Mouse (Mus musculus) lung, embryonic 14.5 days (tissue): ENCODE data around the gene Pbrm1. TPM values are rescaled to one million over a fixed set of nuclear protein-coding genes. Genes with fewer than 3 reads are reported as not detected.

ENCODE experiments used
- ATAC-seq: fragments of 200-750 bp; cut with Nextera tagmentation; 2 replicates; pipeline ENCODE4 v1.8.0; 2017; ENCODE audit warnings: mild to moderate bottlenecking, moderate TSS enrichment, moderate library complexity; ENCODE audit not compliant: insufficient read depth
- DNase-seq: peaks from one replicate; pipeline ENCODE4 v3.0.0-alpha.2; 2015
- H3K27ac ChIP-seq: fragments of 300-500 bp; sonication (generic); 2 replicates; pipeline ENCODE4 v1.5.1; 2014; ENCODE audit warnings: low read depth, mild to moderate bottlenecking, moderate library complexity
- H3K27me3 ChIP-seq: fragments of 300-500 bp; sonication (generic); 2 replicates; pipeline ENCODE4 v1.6.1; 2014; ENCODE audit warnings: low read length, control low read depth; ENCODE audit not compliant: insufficient read depth
- H3K36me3 ChIP-seq: fragments of 300-500 bp; sonication (generic); 2 replicates; pipeline ENCODE4 v1.6.1; 2014; ENCODE audit warnings: control low read depth; ENCODE audit not compliant: insufficient read depth
- H3K4me1 ChIP-seq: fragments of 300-500 bp; sonication (generic); 2 replicates; pipeline ENCODE4 v1.6.1; 2014; ENCODE audit warnings: antibody characterized with exemption, control low read depth; ENCODE audit not compliant: insufficient read depth
- H3K4me2 ChIP-seq: fragments of 300-500 bp; sonication (generic); 2 replicates; pipeline ENCODE4 v1.6.1; 2014; ENCODE audit warnings: mild to moderate bottlenecking
- H3K4me3 ChIP-seq: fragments of 300-500 bp; sonication (generic); 2 replicates; pipeline ENCODE4 v1.5.1; 2014; ENCODE audit warnings: low read depth, low read length
- H3K9ac ChIP-seq: fragments of 300-500 bp; sonication (generic); 2 replicates; pipeline ENCODE4 v1.6.1; 2014
- H3K9me3 ChIP-seq: fragments of 300-500 bp; sonication (generic); 2 replicates; pipeline ENCODE4 v1.6.1; 2016; ENCODE audit warnings: low read depth, low read length, control low read depth
- CTCF ChIP-seq: IDR thresholded peaks from 2 replicates; pipeline ENCODE4 v1.5.1; 2016; ENCODE audit warnings: antibody characterized with exemption, low read depth
- WGBS: fragments of 180-500 bp; shearing (Covaris S2); extraction: QIAGEN DNeasy Blood & Tissue Kit; methylation state at CpG from one replicate; pipeline ENCODE4 v1.1.7; 2014; 5-methylcytosine and 5-hydroxymethylcytosine counted together
- polyA plus RNA-seq: library from polyadenylated mRNA; unstranded; fragments of >200 nt; fragmentation: Nextera tagmentation; extraction: Ambion mirVana; gene quantifications from 2 replicates; pipeline ENCODE4 v1.2.1, GENCODE M21; 2014

The Pbrm1 gene
- polyA plus RNA-seq, 1 experiment from 2014 or later: 110 TPM

GRCm38 (mm10) chr14:31079313-31080028, 60.5 kb downstream of the Pbrm1 start:
- WGBS: 94% methylated on average over 3 of the region's 3 CpGs
- Histone ChIP-seq H3K4me1 (no peaks in the 10 kb centered on the region), H3K27me3 (no peaks in the 10 kb centered on the region), H3K4me2 (no peak overlapping the region), H3K27ac (no peak overlapping the region), H3K9ac (no peak overlapping the region), H3K9me3 (no peaks in the 10 kb centered on the region), H3K36me3 (peaks cover 70% of the 10 kb centered on the region), H3K4me3 (no peak overlapping the region)
- no peak for ATAC-seq
- TF ChIP-seq CTCF: no peak
- DNase-seq: no peak

GRCm38 (mm10) chr14:31081147-31081546, 62.2 kb downstream of the Pbrm1 start:
- DNase-seq: no peak
- no peak for TF ChIP-seq CTCF
- H3K4me1 ChIP-seq: no peaks in the 10 kb centered on the region
- no peak overlapping the region for H3K4me2 ChIP-seq
- no peak overlapping the region for H3K9ac ChIP-seq
- peaks cover 69% of the 10 kb centered on the region for H3K36me3 ChIP-seq
- no peaks in the 10 kb centered on the region for H3K27me3 ChIP-seq
- H3K27ac ChIP-seq: no peak overlapping the region
- no peaks in the 10 kb centered on the region for H3K9me3 ChIP-seq
- ATAC-seq: no peak
- H3K4me3 ChIP-seq: no peak overlapping the region

- H3K4me2 ChIP-seq: no peak overlapping the region
- H3K36me3 ChIP-seq: peaks cover 84% of the 10 kb centered on the region
- H3K4me3 ChIP-seq: no peak overlapping the region
- 79% methylated on average over 6 of the region's 6 CpGs for WGBS
- no peak overlapping the region for H3K27ac ChIP-seq
- H3K27me3 ChIP-seq: no peaks in the 10 kb centered on the region
- ATAC-seq (no peak), DNase-seq (peak; percentile 6)
- peak; percentile 22; the same call in 1 of the 2 replicates for TF ChIP-seq CTCF
- H3K9me3 ChIP-seq: no peaks in the 10 kb centered on the region
- no peak overlapping the region for H3K9ac ChIP-seq
- H3K4me1 ChIP-seq: no peaks in the 10 kb centered on the region
Observed at GRCm38 (mm10) chr14:31087433-31087832, 68.5 kb downstream of the Pbrm1 start.

- Histone ChIP-seq H3K27ac (no peak overlapping the region), H3K9ac (no peak overlapping the region), H3K4me1 (no peaks in the 10 kb centered on the region), H3K36me3 (peaks cover 82% of the 10 kb centered on the region), H3K4me2 (no peak overlapping the region), H3K4me3 (no peak overlapping the region), H3K9me3 (no peaks in the 10 kb centered on the region), H3K27me3 (no peaks in the 10 kb centered on the region)
- 88% methylated on average over 2 of the region's 2 CpGs for WGBS
- no peak for DNase-seq
- TF ChIP-seq CTCF: no peak
- no peak for ATAC-seq
Observed at GRCm38 (mm10) chr14:31088515-31088914, 69.6 kb downstream of the Pbrm1 start.

GRCm38 (mm10) chr14:31089918-31090317, 71.0 kb downstream of the Pbrm1 start:
- whole genome bisulfite sequencing: 73% methylated on average over 1 of the region's 1 CpGs
- no peaks in the 10 kb centered on the region for H3K9me3 ChIP-seq
- H3K27ac ChIP-seq: no peak overlapping the region
- peaks cover 77% of the 10 kb centered on the region for H3K36me3 ChIP-seq
- no peak for TF ChIP-seq CTCF
- H3K27me3 ChIP-seq: no peaks in the 10 kb centered on the region
- DNase-seq: no peak
- no peaks in the 10 kb centered on the region for H3K4me1 ChIP-seq
- ATAC-seq: no peak
- no peak overlapping the region for H3K4me2 ChIP-seq
- no peak overlapping the region for H3K9ac ChIP-seq
- H3K4me3 ChIP-seq: no peak overlapping the region

GRCm38 (mm10) chr14:31105156-31105555, 86.2 kb downstream of the Pbrm1 start:
- Histone ChIP-seq H3K9ac (no peak overlapping the region), H3K27me3 (no peaks in the 10 kb centered on the region), H3K4me1 (no peaks in the 10 kb centered on the region), H3K27ac (no peak overlapping the region), H3K4me2 (no peak overlapping the region), H3K36me3 (peaks cover 71% of the 10 kb centered on the region), H3K4me3 (no peak overlapping the region), H3K9me3 (no peaks in the 10 kb centered on the region)
- WGBS: 80% methylated on average over 2 of the region's 2 CpGs
- no peak for TF ChIP-seq CTCF
- DNase-seq: no peak
- no peak for ATAC-seq

GRCm38 (mm10) chr14:31110613-31111012, 91.7 kb downstream of the Pbrm1 start:
- ATAC-seq (no peak), DNase-seq (no peak)
- Histone ChIP-seq H3K4me1 (no peaks in the 10 kb centered on the region), H3K27ac (no peak overlapping the region), H3K9ac (no peak overlapping the region), H3K36me3 (peaks cover 92% of the 10 kb centered on the region), H3K4me3 (no peak overlapping the region), H3K27me3 (no peaks in the 10 kb centered on the region), H3K4me2 (no peak overlapping the region), H3K9me3 (no peaks in the 10 kb centered on the region)
- WGBS: 75% methylated on average over 3 of the region's 3 CpGs
- no peak for TF ChIP-seq CTCF

GRCm38 (mm10) chr14:31112187-31112586, 93.2 kb downstream of the Pbrm1 start:
- Histone ChIP-seq H3K9me3 (no peaks in the 10 kb centered on the region), H3K4me3 (no peak overlapping the region), H3K36me3 (peaks cover 92% of the 10 kb centered on the region), H3K27me3 (no peaks in the 10 kb centered on the region), H3K4me2 (no peak overlapping the region), H3K27ac (no peak overlapping the region), H3K9ac (no peak overlapping the region), H3K4me1 (no peaks in the 10 kb centered on the region)
- WGBS: 74% methylated on average over 5 of the region's 5 CpGs
- no peak for DNase-seq
- ATAC-seq: no peak
- TF ChIP-seq CTCF: no peak
